Mouse (Mus musculus) WW6 (cell line): ENCODE measurements around the gene Gchfr.

Source experiments
- DNase-seq: peaks from one replicate; pipeline ENCODE4 v3.0.0-alpha.2; 2013; ENCODE audit warnings: low read depth, low spot score

The Gchfr gene

GRCm38 (mm10) chr2:119173991-119174651 lies 6.5 kb downstream of the Gchfr start, which contains the start of gene Gm14137:
Gene Gm14137, plus strand, starts transcription at chr2:119174509.
- no peak for DNase-seq

- no peak for DNase-seq
Measured at GRCm38 (mm10) chr2:119174866-119175265, 7.3 kb downstream of the Gchfr start.

GRCm38 (mm10) chr2:119175614-119176013 lies 8.0 kb downstream of the Gchfr start:
- no peak for DNase-seq

- DNase-seq = no peak
Measured at GRCm38 (mm10) chr2:119176761-119177160, 9.2 kb downstream of the Gchfr start.

GRCm38 (mm10) chr2:119177384-119177939 lies 9.9 kb downstream of the Gchfr start:
- no peak for DNase-seq

GRCm38 (mm10) chr2:119182914-119183313 lies 15.3 kb downstream of the Gchfr start:
- DNase-seq = no peak

GRCm38 (mm10) chr2:119189029-119189710 lies 21.6 kb downstream of the Gchfr start:
- no peak for DNase-seq

- no peak for DNase-seq
Measured at GRCm38 (mm10) chr2:119190969-119191368, 23.4 kb downstream of the Gchfr start.

- DNase-seq = no peak
Measured at GRCm38 (mm10) chr2:119194140-119194539, 26.6 kb downstream of the Gchfr start.

GRCm38 (mm10) chr2:119196316-119197108 lies 28.9 kb downstream of the Gchfr start:
- no peak for DNase-seq

GRCm38 (mm10) chr2:119197493-119197892 lies 29.9 kb downstream of the Gchfr start:
- no peak for DNase-seq

- DNase-seq = no peak
Measured at GRCm38 (mm10) chr2:119198049-119198448, 30.5 kb downstream of the Gchfr start.

GRCm38 (mm10) chr2:119198934-119199333 lies 31.4 kb downstream of the Gchfr start:
- DNase-seq = no peak

GRCm38 (mm10) chr2:119202914-119203453 lies 35.4 kb downstream of the Gchfr start:
- DNase-seq = no peak

- DNase-seq = no peak
Measured at GRCm38 (mm10) chr2:119203871-119204460, 36.4 kb downstream of the Gchfr start.

GRCm38 (mm10) chr2:119207961-119208343 lies 40.4 kb downstream of the Gchfr start:
- DNase-seq = no peak

GRCm38 (mm10) chr2:119208344-119209175 lies 41.0 kb downstream of the Gchfr start, which contains the start of the genes Zfyve19 and Dnajc17:
Gene Zfyve19, plus strand, starts transcription at chr2:119208617.
Gene Dnajc17, minus strand, starts transcription at chr2:119208795.
- peak; percentile 86 for DNase-seq

- no peak for DNase-seq
Measured at GRCm38 (mm10) chr2:119209176-119209507, 41.6 kb downstream of the Gchfr start.
